Mouse (Mus musculus) cortical plate, adult 2 months (tissue): ENCODE measurements around the gene Pyroxd1.

Source experiments
- CTCF ChIP-seq: fragments of 200-500 bp; IDR thresholded peaks from 2 replicates; pipeline ENCODE4 v1.5.1; 2011; ENCODE audit warnings: mild to moderate bottlenecking, control low read depth, low read length; ENCODE audit not compliant: insufficient read depth; ENCODE audit errors: extremely low read depth
- POLR2A ChIP-seq: fragments of 200-500 bp; IDR thresholded peaks from 2 replicates; pipeline ENCODE4 v1.6.1; 2011; ENCODE audit warnings: mild to moderate bottlenecking, low read length, control low read depth; ENCODE audit not compliant: insufficient read depth; ENCODE audit errors: extremely low read depth

- no peak for TF ChIP-seq CTCF
- TF ChIP-seq POLR2A, result no peak
These were observed 42.4 kb downstream of the Pyroxd1 start for GRCm38 (mm10) chr6:142387755-142388271.
